Mouse (Mus musculus) kidney, postnatal 0 days (tissue): ENCODE results near the gene Tap1. TPM values are rescaled to one million over a fixed set of nuclear protein-coding genes. Genes with fewer than 3 reads are reported as not detected.
A peak's percentile ranks its signal among the peaks of the same experiment; 100 is the strongest.

Experiments used
- ATAC-seq: fragments of 200-750 bp; cut with Nextera tagmentation; replicated peaks from 2 replicates; pipeline ENCODE4 v1.8.0; 2017; ENCODE audit warnings: low read depth, moderate number of reproducible peaks, moderate TSS enrichment, moderate library complexity; ENCODE audit not compliant: low FRiP score
- DNase-seq: peaks from one replicate; pipeline ENCODE4 v3.0.0-alpha.2; 2016; ENCODE audit warnings: low spot score
- H3K27ac ChIP-seq: fragments of 300-500 bp; sonication (generic); 2 replicates; pipeline ENCODE4 v1.5.1; 2014; ENCODE audit warnings: mild to moderate bottlenecking
- H3K27me3 ChIP-seq: fragments of 300-500 bp; sonication (generic); 2 replicates; pipeline ENCODE4 v1.6.1; 2014; ENCODE audit warnings: low read length, mixed read lengths; ENCODE audit not compliant: insufficient read depth
- H3K36me3 ChIP-seq: fragments of 300-500 bp; sonication (generic); 2 replicates; pipeline ENCODE4 v1.6.1; 2014; ENCODE audit warnings: low read length, mixed read lengths; ENCODE audit not compliant: insufficient read depth
- H3K4me1 ChIP-seq: fragments of 300-500 bp; sonication (generic); replicated peaks from 2 replicates; pipeline ENCODE4 v1.6.1; 2014; ENCODE audit warnings: antibody characterized with exemption, low read length, mixed read lengths; ENCODE audit not compliant: insufficient read depth
- H3K4me2 ChIP-seq: fragments of 300-500 bp; sonication (generic); 2 replicates; pipeline ENCODE4 v1.6.1; 2014; ENCODE audit warnings: mild to moderate bottlenecking, low read length, moderate library complexity, mixed read lengths
- H3K4me3 ChIP-seq: fragments of 300-500 bp; sonication (generic); replicated peaks from 2 replicates; pipeline ENCODE4 v1.5.1; 2014; ENCODE audit warnings: low read depth, low read length
- H3K9ac ChIP-seq: fragments of 300-500 bp; sonication (generic); 2 replicates; pipeline ENCODE4 v1.6.1; 2014; ENCODE audit warnings: low read depth, low read length
- H3K9me3 ChIP-seq: fragments of 300-500 bp; sonication (generic); replicated peaks from 2 replicates; pipeline ENCODE4 v1.6.1; 2016; ENCODE audit warnings: low read length, inconsistent platforms, mixed read lengths
- CTCF ChIP-seq: IDR thresholded peaks from 2 replicates; pipeline ENCODE4 v1.5.1; 2016; ENCODE audit warnings: antibody characterized with exemption, low read depth, mild to moderate bottlenecking, moderate library complexity
- WGBS: fragments of 180-500 bp; shearing (Covaris S2); extraction: QIAGEN DNeasy Blood & Tissue Kit; methylation state at CpG from one replicate; pipeline ENCODE4 v1.1.7; 2014; 5-methylcytosine and 5-hydroxymethylcytosine counted together
- polyA plus RNA-seq: library from polyadenylated mRNA; unstranded; fragments of >200 nt; fragmentation: Nextera tagmentation; extraction: Ambion mirVana; gene quantifications from 2 replicates; pipeline ENCODE4 v1.2.1, GENCODE M21; 2015

The Tap1 gene
- polyA plus RNA-seq, 1 experiment from 2014 or later: 8.8 TPM

GRCm38 (mm10) chr17:34209680-34210079, 22.3 kb downstream of the Tap1 start:
- peak; percentile 49 for TF ChIP-seq CTCF
- Histone ChIP-seq H3K27me3 (peaks cover 14% of the 10 kb centered on the region; the same call in 1 of the 2 replicates), H3K9me3 (no peaks in the 10 kb centered on the region), H3K4me2 (no peak overlapping the region), H3K27ac (no peak overlapping the region), H3K36me3 (no peaks in the 10 kb centered on the region), H3K4me1 (no peaks in the 10 kb centered on the region; the same call in 1 of the 2 replicates), H3K9ac (no peak overlapping the region), H3K4me3 (no peak overlapping the region)
- WGBS: 57% methylated on average over 3 of the region's 3 CpGs
- ATAC-seq (no peak), DNase-seq (no peak)

GRCm38 (mm10) chr17:34210599-34210998, 23.2 kb downstream of the Tap1 start:
- peaks cover 14% of the 10 kb centered on the region; the same call in 1 of the 2 replicates for H3K27me3 ChIP-seq
- WGBS: 59% methylated on average over 3 of the region's 3 CpGs

GRCm38 (mm10) chr17:34211746-34212365, 24.5 kb downstream of the Tap1 start:
- Histone ChIP-seq H3K4me2 (no peak overlapping the region), H3K4me1 (no peaks in the 10 kb centered on the region), H3K9me3 (no peaks in the 10 kb centered on the region), H3K27ac (no peak overlapping the region), H3K9ac (no peak overlapping the region), H3K4me3 (no peak overlapping the region), H3K27me3 (peaks cover 14% of the 10 kb centered on the region; the same call in 1 of the 2 replicates), H3K36me3 (no peaks in the 10 kb centered on the region)
- 25% methylated on average over 23 of the region's 23 CpGs for WGBS
- no peak for TF ChIP-seq CTCF
- 0 out of 2 replicates have a peak, but pooled peaks have one; percentile 33 for ATAC-seq
- no peak for DNase-seq

More at GRCm38 (mm10) chr17:34210599-34210998, 23.2 kb downstream of the Tap1 start:
- H3K36me3 ChIP-seq: no peaks in the 10 kb centered on the region
- no peaks in the 10 kb centered on the region for H3K4me1 ChIP-seq
- no peak overlapping the region for H3K4me3 ChIP-seq
- no peak overlapping the region for H3K27ac ChIP-seq
- DNase-seq: no peak
- ATAC-seq: no peak
- H3K9ac ChIP-seq: no peak overlapping the region
- H3K9me3 ChIP-seq: no peaks in the 10 kb centered on the region
- no peak for TF ChIP-seq CTCF
- H3K4me2 ChIP-seq: no peak overlapping the region

- Histone ChIP-seq H3K9ac (no peak overlapping the region), H3K27ac (no peak overlapping the region), H3K36me3 (no peaks in the 10 kb centered on the region), H3K9me3 (no peaks in the 10 kb centered on the region), H3K4me1 (no peaks in the 10 kb centered on the region), H3K4me2 (no peak overlapping the region), H3K27me3 (peaks cover 14% of the 10 kb centered on the region; the same call in 1 of the 2 replicates), H3K4me3 (no peak overlapping the region)
- TF ChIP-seq CTCF: no peak
- ATAC-seq (no peak), DNase-seq (no peak)
- 47% methylated on average over 21 of the region's 21 CpGs for WGBS
Observed at GRCm38 (mm10) chr17:34213936-34214335, 26.6 kb downstream of the Tap1 start.

GRCm38 (mm10) chr17:34215176-34215575, 27.8 kb downstream of the Tap1 start:
- DNase-seq: no peak
- TF ChIP-seq CTCF: no peak
- Histone ChIP-seq H3K9me3 (no peaks in the 10 kb centered on the region), H3K36me3 (no peaks in the 10 kb centered on the region), H3K4me2 (no peak overlapping the region), H3K27ac (no peak overlapping the region), H3K9ac (no peak overlapping the region), H3K4me1 (no peaks in the 10 kb centered on the region), H3K27me3 (peaks cover 14% of the 10 kb centered on the region; the same call in 1 of the 2 replicates), H3K4me3 (no peak overlapping the region)
- no peak; the same call in 1 of the 2 replicates for ATAC-seq
- 87% methylated on average over 12 of the region's 12 CpGs for WGBS

- H3K4me2 ChIP-seq: no peak overlapping the region
- H3K36me3 ChIP-seq: no peaks in the 10 kb centered on the region
- no peak overlapping the region for H3K9ac ChIP-seq
- ATAC-seq: no peak
- no peaks in the 10 kb centered on the region for H3K4me1 ChIP-seq
- WGBS: 83% methylated on average over 8 of the region's 8 CpGs
- H3K4me3 ChIP-seq: no peak overlapping the region
- H3K27ac ChIP-seq: no peak overlapping the region
- TF ChIP-seq CTCF: no peak
- H3K9me3 ChIP-seq: no peaks in the 10 kb centered on the region
- H3K27me3 ChIP-seq: peaks cover 14% of the 10 kb centered on the region; the same call in 1 of the 2 replicates
- no peak for DNase-seq
Observed at GRCm38 (mm10) chr17:34217216-34217928, 30.0 kb downstream of the Tap1 start.
